Mouse (Mus musculus) cerebellum, adult 11-12 months (tissue): Measurements from ENCODE around the gene Sntn.

Source experiments
- DNase-seq: peaks from one replicate; pipeline ENCODE4 v3.0.0; 2022

Sntn gene

GRCm38 (mm10) chr14:13670576-13670975 lies at the start of gene Sntn:
TSS of gene Sntn (plus strand) at chr14:13670876.
- no peak for DNase-seq

- no peak for DNase-seq
These were observed 20.8 kb upstream of the Sntn start for GRCm38 (mm10) chr14:13649865-13650264.

GRCm38 (mm10) chr14:13651039-13651438 lies 19.6 kb upstream of the Sntn start:
- no peak for DNase-seq

GRCm38 (mm10) chr14:13651541-13652298 lies 19.0 kb upstream of the Sntn start:
- DNase-seq, result no peak

GRCm38 (mm10) chr14:13686716-13687115 lies 16.0 kb downstream of the Sntn start:
- no peak for DNase-seq

- DNase-seq, result no peak
These were observed 19.8 kb downstream of the Sntn start for GRCm38 (mm10) chr14:13690426-13690825.

GRCm38 (mm10) chr14:13732263-13732662 lies 61.6 kb downstream of the Sntn start:
- DNase-seq, result no peak
